Mouse (Mus musculus): ENCODE results near the gene Ddx31.

DNA sequence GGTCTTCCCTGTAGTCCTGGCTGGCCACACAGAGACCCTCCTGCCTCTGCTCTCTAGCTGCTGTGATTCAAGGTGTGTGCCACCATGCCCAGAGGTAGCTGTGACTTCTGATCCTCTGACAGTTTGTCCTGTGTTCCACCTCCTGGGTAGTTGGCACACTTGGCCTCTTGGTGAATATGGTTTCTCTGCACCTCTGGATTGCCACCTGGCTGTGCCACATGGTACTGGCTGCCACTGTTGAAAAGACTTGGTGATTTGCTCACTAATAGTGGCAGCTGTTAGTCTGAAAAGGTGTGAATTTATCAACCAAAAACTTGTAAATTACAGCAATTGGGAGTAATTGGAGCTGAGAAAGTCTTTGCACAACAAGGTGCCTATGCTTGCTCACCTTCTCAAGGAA, 23.7 kb downstream of the Ddx31 start:
- TF ChIP-seq CTCF (IDR thresholded peaks at IDR 0.05; ENCODE audit: low read depth, low read length) (no peak), EP300 (IDR thresholded peaks at IDR 0.05; ENCODE audit: insufficient read depth, low read depth, low read length) (no peak)

Measured in ES-Bruce4 (cell line).